Mouse (Mus musculus): Measurements from ENCODE around the gene Sell.

Gene Sell

GRCm38 (mm10) chr1:164074606-164075140, 12.9 kb downstream of the Sell start:
- DNase-seq (ENCODE audit: inconsistent ontology term): no peak

GRCm38 (mm10) chr1:164075416-164075815, 13.6 kb downstream of the Sell start:
- no peak for DNase-seq (ENCODE audit: inconsistent ontology term)

GRCm38 (mm10) chr1:164076441-164076840, 14.7 kb downstream of the Sell start:
- DNase-seq (ENCODE audit: inconsistent ontology term): no peak

GRCm38 (mm10) chr1:164077031-164077430, 15.2 kb downstream of the Sell start:
- no peak for DNase-seq (ENCODE audit: inconsistent ontology term)

- no peak for DNase-seq (ENCODE audit: inconsistent ontology term)
Measured at GRCm38 (mm10) chr1:164078323-164078741, 16.6 kb downstream of the Sell start.

GRCm38 (mm10) chr1:164079091-164079490, 17.3 kb downstream of the Sell start:
- no peak for DNase-seq (ENCODE audit: inconsistent ontology term)

- DNase-seq (ENCODE audit: inconsistent ontology term): no peak
Measured at GRCm38 (mm10) chr1:164083046-164083445, 21.3 kb downstream of the Sell start.

GRCm38 (mm10) chr1:164086797-164087196, 25.0 kb downstream of the Sell start:
- no peak for DNase-seq (ENCODE audit: inconsistent ontology term)

GRCm38 (mm10) chr1:164087872-164088271, 26.1 kb downstream of the Sell start:
- no peak for DNase-seq (ENCODE audit: inconsistent ontology term)

GRCm38 (mm10) chr1:164096780-164097179, 35.0 kb downstream of the Sell start:
- no peak for DNase-seq (ENCODE audit: inconsistent ontology term)

GRCm38 (mm10) chr1:164097911-164098310, 36.1 kb downstream of the Sell start:
- DNase-seq (ENCODE audit: inconsistent ontology term): no peak

- no peak for DNase-seq (ENCODE audit: inconsistent ontology term)
Measured at GRCm38 (mm10) chr1:164098372-164098771, 36.6 kb downstream of the Sell start.

- DNase-seq (ENCODE audit: inconsistent ontology term): no peak
Measured at GRCm38 (mm10) chr1:164109763-164110162, 48.0 kb downstream of the Sell start.

GRCm38 (mm10) chr1:164110591-164111329, 49.0 kb downstream of the Sell start:
- DNase-seq (ENCODE audit: inconsistent ontology term): no peak

- no peak for DNase-seq (ENCODE audit: inconsistent ontology term)
Measured at GRCm38 (mm10) chr1:164114280-164114679, 52.5 kb downstream of the Sell start.

GRCm38 (mm10) chr1:164114947-164115493, 53.2 kb downstream of the Sell start, which contains the start of gene Selp:
Gene Selp, plus strand, starts transcription at chr1:164115264.
- DNase-seq (ENCODE audit: inconsistent ontology term): no peak

GRCm38 (mm10) chr1:164115647-164116046, 53.9 kb downstream of the Sell start:
- no peak for DNase-seq (ENCODE audit: inconsistent ontology term)

- no peak for DNase-seq (ENCODE audit: inconsistent ontology term)
Measured at GRCm38 (mm10) chr1:164117869-164118268, 56.1 kb downstream of the Sell start.

GRCm38 (mm10) chr1:164119892-164120776, 58.4 kb downstream of the Sell start:
- DNase-seq (ENCODE audit: inconsistent ontology term): no peak

GRCm38 (mm10) chr1:164120777-164121158, 59.0 kb downstream of the Sell start:
- no peak for DNase-seq (ENCODE audit: inconsistent ontology term)

- DNase-seq (ENCODE audit: inconsistent ontology term): peak; percentile 17
Measured at GRCm38 (mm10) chr1:164123836-164124235, 62.1 kb downstream of the Sell start.

GRCm38 (mm10) chr1:164130013-164130412, 68.2 kb downstream of the Sell start:
- no peak for DNase-seq (ENCODE audit: inconsistent ontology term)

Data from Muller cell, postnatal 12 days (primary cell).